Mouse (Mus musculus) 3T3-L1 (cell line): ENCODE data around the gene St7.
A peak's percentile ranks its signal among the peaks of the same experiment; 100 is the strongest.
"Not testable (repeated sequence)": the region's sequence is repeated elsewhere in the genome, so short reads cannot be mapped to it uniquely, and the experiment has no call there.

Source experiments
- DNase-seq: peaks from one replicate; pipeline ENCODE4 v3.0.0-alpha.2; 2015; ENCODE audit warnings: low read depth, low spot score

The St7 gene

DNA sequence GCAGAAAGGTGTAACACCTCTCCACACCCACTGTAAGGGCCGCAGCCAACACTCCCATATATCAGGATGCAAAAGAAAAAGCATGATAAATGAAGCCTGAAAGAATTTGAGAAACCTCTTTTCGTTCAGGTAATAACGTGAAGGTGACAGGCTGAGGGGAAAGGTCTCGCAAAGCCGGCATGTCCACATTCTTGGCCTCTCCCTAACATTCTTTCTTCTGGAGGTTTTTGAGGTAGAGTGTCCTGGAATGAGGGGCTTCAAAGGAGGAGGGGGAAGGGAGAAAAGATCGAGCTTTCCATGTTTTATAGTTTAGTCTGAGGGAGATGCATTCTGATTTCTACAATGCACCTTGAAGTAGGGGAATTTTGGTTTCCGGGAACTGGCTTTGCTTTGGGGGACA is at the start of gene St7:
Gene St7, plus strand, starts transcription at position 287 of the 400 bp plus-strand sequence.
- no peak for DNase-seq

DNA sequence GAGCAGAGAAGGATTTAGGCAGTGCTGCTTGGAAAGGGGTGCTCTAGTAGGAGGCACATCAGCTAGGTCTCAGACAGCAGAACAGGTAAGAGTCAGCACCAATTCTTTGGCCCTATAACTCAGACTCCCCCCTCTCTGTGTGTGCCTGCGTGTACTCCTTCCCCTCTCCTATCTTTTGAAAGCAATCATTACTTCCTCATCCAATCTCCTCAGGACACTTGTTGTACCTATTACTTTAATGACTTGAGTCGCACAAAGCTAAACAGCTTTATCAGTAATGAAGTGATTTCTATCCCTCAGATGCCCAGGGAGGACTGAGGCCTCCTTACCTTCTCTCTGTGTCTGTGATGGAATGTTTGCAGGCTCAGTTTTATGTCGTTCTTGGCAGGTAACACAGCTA is 46.6 kb upstream of the St7 start:
- DNase-seq, result no peak

DNA sequence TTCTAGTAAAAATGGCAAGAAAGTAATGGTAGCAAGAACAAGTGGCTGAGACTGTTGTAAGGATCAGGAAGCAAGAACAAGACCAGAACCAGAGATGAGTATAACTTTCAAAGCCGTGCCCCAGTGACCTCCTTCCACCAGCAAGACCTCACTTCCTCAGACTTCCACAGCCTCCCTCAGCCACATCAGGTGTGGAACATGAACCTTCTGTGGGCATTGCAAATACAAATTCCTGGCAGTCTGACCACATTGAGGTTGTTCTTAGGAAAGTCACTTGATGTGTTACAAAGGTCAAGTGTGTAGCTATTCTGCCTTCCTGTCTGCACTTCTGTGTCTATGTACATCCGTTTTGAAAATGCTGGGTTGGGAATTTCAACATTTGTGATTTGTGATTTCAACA is 40.6 kb upstream of the St7 start:
- DNase-seq, result no peak

DNA sequence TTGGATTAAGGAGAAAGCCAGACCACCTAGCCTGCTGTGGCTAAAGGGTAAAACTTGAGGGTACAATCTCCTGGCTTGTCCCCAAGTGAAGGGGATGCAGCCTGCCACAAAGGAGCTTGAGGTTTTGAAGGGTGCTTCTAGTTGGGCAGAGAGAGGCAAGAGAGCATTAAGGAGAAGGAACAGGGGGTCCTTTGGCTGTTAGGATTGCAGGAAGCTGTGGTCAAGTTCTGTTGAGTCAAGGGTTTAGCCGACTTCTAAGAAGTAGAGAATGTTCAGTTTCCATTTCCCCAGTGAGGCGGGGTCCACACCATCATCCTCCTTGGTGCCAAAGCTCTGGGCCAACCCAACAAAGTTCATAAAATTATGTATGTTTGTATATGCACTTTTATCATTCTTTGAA is 37.7 kb upstream of the St7 start:
- no peak for DNase-seq

DNA sequence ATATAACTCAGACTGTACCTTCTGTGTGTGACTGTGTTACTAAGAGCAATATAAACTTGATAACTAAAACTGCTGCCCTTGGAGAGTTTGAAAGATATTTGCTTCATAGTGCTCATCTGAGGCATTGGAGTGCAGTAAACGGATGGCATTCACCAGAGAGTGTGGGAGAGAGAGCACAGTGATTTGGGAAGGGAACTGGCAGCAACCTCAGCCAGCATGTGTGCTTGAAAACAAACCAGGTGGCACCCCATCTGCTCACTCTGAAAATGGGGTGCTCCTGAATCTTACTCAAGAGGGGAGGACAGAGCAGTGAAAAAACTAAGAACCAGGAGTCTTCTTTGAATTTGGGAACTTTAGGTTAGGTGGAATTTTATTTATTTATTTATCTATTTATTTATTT is 35.4 kb upstream of the St7 start:
- DNase-seq, result no peak

DNA sequence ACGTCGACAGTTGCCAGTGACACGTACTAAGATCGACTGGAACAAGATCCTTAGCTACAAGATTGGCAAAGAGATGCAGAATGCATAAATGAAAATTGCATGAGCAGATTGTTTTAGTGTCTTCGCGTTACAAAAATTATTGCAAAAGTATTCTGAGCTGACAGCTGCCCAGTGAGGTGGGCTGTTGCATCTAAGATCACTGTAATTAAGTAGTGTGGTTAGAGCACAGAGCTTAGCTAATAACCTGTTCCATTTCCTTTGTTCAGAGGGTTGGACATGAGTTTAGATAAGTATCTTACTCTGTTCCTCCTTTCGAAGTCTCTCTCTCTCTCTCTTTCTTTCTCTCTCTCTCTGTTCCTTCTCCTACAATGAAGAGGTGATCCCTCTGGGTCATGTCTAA is 27.4 kb upstream of the St7 start:
- no peak for DNase-seq

DNA sequence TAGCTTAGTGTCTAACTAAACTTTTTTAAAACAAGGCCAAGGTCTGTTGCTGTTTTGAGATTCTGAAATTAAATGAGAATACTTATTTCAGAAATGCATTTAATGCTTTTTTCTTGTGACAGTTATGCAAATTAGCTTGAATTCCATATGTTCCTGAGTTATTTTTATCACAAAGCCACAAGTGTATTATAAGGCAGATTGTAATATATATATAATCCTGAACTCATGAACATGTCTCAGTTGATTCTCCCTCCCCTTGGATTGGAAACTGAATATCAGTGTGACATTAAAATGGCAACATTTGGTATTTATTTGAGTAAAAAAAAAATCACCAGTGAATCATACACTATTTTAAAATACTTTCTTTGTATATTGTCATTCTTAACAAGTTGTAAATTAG is 26.7 kb upstream of the St7 start:
- DNase-seq, result no peak

DNA sequence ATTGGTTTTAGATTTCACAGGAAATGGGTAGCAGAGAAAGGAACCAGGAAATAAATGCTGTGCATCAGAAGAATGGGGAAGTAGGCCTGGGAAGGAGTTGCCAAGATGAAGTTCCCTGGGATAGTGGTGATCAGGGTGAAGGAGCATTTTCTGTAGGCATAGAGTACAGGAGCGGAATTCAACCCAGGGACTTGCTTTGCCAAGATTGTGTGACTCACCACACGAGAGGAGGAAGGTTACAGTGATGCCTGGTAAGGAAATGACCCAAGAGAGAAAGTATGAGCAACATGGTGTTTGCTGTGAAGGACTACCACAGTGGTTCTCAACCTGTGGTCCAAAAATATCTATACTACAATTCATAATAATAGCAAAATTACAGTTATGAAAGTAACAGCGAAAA is 24.9 kb upstream of the St7 start:
- peak; percentile 86 for DNase-seq

DNA sequence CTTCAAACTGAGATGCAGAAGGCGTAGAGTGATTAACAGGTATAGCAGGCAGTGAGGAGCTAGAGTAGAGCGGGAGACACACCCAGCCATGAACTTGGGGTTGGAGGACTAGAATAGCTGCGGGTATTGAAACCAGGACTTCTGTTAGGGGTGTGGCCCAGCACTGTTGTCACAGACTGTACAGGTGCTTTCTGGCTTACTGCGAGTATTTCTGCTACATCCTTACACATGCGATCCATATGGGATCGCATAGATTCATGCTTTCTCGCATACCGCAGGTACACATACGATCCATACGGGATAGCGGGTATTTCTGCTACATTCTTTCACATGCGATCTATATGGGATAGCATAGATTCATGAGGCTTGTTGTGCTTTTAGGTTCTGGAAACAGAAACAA is 24.4 kb upstream of the St7 start:
- DNase-seq, result no peak

DNA sequence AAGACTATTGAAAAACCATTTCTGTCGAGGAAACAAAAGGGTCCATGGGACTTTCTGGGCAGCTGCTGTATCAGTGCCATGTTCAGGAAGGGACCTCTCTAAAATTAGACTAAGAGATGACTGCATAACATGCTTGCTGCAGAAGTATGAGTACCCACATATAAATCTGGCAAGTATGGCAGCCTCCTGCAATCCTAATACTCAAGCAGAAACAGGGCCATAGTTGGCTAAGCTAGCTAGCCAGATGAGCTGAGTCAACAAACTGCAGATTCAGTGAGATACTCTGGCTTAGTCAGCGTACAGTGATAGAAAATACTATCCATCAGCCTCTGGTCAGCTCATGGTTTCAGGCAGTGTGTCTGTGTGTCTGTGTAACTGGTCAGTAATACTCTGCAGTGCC is 22.9 kb upstream of the St7 start:
- DNase-seq, result peak; percentile 46

DNA sequence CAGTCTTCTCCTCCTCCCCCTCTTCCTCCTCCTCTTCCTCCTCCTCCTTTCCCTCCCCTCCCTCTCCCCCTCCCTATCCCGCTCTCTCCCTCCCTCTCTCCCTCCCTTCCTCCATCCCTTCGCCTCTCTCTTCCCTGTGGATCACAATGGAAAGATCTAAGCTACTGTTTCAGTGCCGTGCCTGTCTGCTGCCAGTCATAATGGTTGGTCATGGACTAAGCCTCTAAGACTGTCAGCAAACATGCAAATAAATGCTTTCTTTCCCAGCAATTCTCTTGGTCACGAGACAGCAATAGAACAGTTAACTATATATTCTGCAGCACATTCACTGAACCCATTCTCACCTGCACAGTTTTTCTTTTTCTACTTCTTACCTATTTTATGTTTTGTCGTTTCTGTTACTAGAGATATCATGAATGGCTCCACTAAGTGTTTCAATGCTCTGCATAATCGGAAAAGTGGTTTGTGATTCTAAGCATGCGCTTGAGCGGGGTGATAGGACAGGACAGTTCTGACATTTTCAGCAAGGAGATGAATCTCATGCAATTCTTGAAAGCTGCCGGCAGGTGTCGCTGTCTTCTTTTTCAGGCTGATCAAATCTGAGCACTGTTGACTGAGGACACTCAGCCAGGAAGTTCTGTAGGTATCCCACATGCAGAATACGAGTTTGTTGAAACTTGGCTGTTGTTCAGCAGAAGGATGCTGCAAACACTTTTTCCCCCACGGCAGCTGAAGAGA is 17.5 kb upstream of the St7 start:
- peak; percentile 90 for DNase-seq

DNA sequence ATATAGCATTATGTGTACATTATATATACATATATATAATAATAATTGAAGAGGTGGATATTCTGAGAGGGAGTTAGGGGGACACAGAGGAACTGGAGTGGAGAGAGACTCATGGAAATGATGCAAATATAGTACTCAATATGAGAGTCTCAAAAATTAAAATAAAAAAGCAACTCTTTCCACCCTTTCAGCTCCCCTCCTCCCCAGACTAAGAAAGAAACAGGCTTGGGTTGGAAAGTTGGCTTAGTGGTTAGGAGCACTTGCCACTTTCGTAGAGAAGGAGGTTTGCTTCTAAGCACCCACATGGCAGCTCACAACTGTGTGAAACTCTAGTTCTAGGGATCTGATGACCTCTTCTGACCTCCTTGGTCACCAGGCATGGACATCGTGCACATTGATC is 15.7 kb upstream of the St7 start:
- DNase-seq, result no peak

DNA sequence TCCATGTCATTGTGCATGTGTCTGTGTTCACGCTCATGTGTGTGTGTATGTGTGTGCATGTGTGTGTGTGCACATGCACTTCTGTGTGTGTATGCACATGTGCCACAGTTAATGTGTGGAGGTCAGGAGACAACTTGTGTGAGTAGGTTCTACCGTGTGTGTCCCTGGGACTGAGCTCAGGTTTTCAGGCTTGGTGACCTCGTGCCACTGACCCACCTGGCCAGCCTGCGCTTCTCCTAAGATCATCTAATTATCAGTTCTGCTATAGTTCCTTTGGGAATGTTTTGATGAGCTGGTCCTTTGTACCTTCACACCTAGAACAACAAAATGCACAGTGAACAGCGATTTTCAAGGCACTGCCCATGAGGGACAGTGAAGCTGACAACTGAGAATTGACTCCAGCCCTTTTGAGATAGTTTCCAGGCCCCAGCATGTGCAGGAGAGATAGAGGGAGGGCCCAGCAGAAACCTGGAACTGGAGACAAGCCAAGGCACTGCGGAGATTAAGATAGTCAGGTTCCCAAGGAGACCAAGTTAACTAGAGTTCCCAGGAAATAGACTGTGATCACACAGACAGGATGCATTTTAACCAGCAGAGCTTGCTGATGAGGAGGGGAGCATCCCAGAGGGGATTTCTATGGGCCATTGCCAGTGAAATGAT is 12.3 kb upstream of the St7 start:
- DNase-seq, result no peak

DNA sequence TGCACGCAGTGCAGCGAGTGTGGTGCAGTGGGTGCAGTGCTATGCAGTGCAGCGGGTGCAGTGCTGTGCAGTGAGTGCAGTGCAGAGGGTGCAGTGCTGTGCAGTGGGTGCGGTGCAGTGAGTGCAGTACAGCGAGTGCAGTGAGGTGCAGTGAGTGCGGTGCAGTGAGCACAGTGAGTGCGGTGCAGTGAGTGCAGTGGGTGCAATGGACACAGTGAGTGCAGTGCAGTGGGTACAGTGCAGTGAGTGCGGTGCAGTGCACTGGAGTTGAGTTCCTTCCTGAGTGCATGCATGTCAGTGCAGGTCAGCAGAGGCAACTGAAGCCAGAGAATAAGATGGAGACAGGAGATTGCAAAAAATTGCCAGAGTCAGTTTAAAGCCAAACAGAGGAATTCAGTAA is 10.9 kb upstream of the St7 start:
- DNase-seq, result no peak

DNA sequence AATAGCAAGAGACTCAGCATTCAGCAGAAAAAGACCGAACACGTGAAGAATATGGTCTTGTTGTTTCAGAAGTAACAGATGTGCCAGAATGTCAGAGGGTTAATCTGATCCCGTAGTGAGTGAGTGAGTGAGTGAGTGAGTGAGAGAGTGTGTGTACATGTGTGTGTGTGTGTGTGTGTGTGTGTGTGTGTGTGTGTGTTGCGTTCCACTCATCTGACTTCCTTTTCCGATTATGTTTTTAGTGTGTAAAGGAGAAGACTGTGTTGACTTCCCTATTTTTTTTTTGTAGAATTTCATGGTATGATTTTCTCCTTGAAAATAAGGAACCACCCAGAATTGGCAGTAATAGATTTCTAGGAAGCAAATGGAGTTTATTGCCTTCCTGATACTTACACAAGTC is 4.1 kb upstream of the St7 start:
- DNase-seq, result no peak

DNA sequence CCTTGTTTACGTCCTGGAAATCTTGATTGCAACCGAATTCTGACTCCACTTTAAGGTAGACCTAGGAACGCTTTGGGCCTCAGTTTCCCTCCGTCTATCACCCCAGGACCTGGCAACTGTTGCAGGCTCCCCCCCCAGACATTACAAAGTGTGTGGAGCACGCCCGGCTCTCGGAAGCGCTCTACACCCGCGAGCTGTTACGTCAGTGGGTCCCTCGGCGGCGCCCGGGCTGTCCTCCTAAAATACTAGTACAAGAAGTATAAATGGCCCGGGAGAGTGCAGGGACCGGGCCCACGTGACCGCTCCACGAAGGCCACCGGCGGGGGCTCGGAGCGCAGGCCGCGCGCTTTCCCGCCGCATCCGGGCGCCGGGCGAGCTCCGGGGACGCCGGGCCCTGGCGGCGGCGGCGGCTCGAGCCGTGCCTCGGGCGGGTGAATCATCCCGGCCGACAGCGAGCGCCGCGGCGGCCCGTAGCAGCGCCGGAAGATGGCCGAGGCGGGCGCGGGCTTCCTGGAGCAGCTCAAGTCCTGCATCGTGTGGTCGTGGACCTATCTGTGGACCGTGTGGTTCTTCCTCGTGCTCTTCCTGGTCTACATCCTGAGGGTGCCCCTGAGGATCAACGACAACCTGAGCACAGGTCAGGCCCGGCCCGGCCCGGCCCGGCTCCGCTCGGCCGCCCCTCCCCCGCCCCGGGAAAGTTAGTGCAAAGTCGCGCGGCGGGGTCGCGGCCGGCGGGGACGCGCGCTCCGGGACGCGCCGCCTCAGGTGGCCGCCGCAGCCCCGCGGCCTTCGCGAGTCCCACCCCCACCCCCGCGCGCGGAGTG is 1.2 kb downstream of the St7 start:
- peak; percentile 74 for DNase-seq

DNA sequence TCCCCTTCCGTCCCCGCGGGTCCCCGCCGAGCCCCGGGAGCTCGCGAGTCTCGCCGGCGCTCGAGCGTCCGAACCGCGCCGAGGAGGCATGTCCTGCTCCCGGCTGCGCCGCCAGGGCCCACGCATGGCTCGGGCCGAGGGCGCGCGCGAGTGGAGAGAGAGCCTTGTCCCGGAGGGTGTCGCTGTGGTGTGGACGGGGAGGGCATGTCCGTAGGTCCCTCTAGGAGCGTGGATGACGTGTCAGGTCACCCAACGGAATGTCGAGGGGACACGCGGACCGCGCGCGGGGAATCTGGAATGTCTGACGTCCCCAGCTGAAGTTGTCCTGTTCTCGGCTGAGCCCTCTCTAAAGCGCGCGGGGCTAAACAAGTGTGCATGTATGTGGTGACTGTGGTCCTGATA is 1.8 kb downstream of the St7 start:
- DNase-seq, result peak; percentile 68

DNA sequence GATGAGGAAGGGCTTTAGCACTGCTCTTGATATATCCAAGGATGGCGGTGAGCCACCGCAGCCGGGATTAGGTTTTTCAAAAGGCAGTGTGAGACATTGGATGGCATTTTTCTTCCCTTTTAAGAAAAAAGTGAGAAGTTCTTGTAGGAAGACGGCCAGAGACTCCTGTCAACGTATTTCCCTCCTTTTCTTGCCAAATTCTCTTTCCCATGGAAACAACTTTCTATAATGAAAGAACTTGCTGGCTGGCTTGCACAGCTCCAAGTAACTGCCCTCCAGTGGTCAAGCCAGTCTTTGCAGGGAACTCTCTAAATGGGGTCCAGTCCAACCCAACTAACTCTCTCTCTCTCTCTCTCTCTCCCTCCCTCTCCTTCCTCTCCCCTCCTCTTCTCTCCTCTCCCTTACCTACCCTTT is 3.6 kb downstream of the St7 start:
- peak; percentile 68 for DNase-seq

DNA sequence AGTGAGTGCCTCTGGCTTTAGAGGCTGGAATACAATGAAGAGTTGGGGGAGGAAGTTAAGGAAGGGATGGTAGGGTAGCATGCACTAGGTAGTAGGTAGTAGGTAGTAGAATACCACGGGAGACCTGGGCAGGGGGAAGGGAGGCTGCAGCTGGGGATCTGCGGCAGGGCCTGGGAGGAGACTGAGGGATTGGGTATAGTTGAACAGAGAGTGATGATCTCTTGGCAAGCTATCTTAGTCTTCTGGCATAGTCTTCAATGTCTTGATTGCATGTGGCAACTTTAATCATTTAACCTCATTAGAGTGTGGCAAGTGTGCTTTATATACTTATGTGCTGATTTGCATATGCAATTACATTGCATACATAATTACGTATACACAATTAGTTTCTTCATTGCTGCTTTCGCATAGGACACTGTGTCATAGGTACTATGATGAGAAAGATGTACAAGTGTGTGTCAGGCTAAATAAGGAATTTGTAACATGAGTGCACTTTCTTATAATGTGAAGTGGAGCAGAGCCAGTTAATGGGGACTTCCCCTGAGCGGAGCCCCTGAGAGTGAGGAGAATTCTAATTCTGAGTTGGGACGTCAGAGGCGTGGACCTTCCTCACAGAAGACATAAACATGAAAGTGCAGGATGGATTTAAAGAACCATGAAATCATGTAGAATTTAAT is 8.3 kb downstream of the St7 start:
- no peak for DNase-seq

DNA sequence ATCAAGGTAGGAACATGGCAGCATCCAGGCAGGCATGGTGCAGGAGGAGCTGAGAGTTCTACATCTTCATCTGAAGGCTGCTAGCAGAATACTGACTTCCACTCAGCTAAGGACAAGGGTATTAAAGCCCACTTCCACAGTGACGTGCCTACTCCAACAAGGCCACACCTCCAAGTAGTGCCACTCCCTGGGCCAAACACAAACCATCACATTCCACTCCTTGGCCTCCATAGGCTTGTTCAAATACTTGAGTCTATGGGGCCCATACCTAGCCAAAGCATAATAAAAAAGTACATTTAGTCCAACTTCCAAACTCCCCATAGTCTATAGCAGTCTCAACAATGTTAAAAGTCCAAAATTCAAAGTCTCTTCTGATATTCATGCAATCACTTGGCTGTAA is 11.3 kb downstream of the St7 start:
- DNase-seq, result not testable (repeated sequence)

DNA sequence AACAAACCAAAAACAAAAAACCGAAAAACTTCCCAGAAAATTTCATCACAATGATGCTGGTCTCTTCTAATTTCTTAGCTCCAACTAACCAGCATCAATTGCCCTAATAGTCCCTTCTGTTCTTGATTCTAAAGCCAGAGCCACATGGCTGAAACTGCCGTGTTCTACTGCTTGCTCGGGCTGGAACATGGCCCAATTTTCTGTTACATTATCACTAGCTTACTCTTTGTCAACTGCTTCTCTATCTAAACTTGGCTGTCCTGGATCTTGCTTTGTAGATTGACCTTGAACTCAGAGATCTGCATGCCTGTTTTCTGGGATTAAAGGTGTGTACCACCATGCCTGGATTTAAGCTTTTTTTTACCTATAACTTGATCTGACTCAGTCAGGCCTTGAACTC is 13.2 kb downstream of the St7 start:
- DNase-seq, result no peak

DNA sequence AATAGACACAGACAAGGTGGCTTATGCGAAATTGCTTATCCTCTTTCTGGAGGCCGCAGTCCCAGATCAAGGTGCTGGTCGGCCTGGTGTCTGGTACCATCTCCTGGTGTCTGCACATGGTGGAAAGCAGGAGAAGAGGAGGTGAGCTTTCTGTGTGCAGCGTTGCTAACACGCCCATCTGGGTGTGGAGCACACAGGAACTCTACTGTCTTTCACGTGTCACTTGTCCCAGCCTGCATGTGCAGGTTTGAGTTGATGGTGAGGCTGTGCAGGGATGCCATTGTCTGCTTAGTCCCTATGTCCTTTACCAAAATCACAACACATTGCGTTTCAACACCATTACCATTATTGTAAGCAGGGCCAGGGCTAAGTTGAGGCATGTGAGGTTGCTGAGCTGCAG is 26.2 kb downstream of the St7 start:
- DNase-seq, result no peak
